Mouse (Mus musculus): ENCODE data around the gene Slc1a2.

GRCm38 (mm10) chr2:102714320-102714719 lies 55.9 kb downstream of the Slc1a2 start:
- TF ChIP-seq CTCF (IDR thresholded peaks at IDR 0.05; ENCODE audit: control insufficient read depth, insufficient read depth, insufficient read length) (no peak), USF1 (IDR thresholded peaks at IDR 0.05; ENCODE audit: low read depth) (no peak), MYOG (IDR thresholded peaks at IDR 0.05; ENCODE audit: control insufficient read depth, extremely low read depth, insufficient read length) (no peak)
